Mouse (Mus musculus): ENCODE data around the gene Gse1.

DNA sequence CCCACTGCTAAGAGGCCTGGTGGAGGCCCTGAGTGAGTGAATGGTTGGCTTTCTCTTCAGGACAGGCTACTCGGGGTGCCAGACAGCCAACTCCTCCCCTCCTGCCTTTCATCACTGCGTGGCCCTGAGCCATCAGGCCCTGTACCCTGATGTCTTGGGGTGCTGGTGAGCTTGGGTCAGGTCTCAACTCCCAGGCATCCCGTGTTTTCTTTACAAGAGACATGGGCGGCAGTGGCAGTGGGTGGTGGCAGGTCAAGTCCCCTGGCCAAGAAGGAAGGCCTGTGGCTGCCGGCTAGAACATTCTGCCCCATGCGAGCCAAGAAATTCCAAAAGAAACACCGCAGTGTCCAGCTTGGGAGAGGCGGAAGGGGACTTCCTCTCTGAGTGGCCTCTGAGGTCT is 41.8 kb upstream of the Gse1 start:
- TF ChIP-seq CTCF (IDR thresholded peaks at IDR 0.05 in 2 of 3, conservative IDR thresholded peaks at IDR 0.05 in 1 of 3; ENCODE audit: control insufficient read depth in 1 of 3, insufficient read depth in 1 of 3, low read depth in 2 of 3, low read length in 3 of 3, poor library complexity in 1 of 3, severe bottlenecking in 1 of 3), result no peak
- TF ChIP-seq SIN3A (IDR thresholded peaks at IDR 0.05; ENCODE audit: low read length), result no peak
- TF ChIP-seq ZNF384 (IDR thresholded peaks at IDR 0.05; ENCODE audit: low read depth, low read length), result no peak
- no peak for TF ChIP-seq ELF1 (IDR thresholded peaks at IDR 0.05; ENCODE audit: low read depth, low read length)
- TF ChIP-seq ZMIZ1 (IDR thresholded peaks at IDR 0.05; ENCODE audit: low read depth, low read length), result no peak
- no peak for TF ChIP-seq POLR2A (IDR thresholded peaks at IDR 0.05; ENCODE audit: control insufficient read depth in 1 of 2, insufficient read depth in 1 of 2, low read depth in 1 of 2, low read length in 2 of 2, poor library complexity in 1 of 2)
- no peak for TF ChIP-seq TBP (IDR thresholded peaks at IDR 0.05; ENCODE audit: low read depth, low read length)
- no peak for TF ChIP-seq GABPA (IDR thresholded peaks at IDR 0.05; ENCODE audit: low read depth, low read length)
- no peak for TF ChIP-seq TCF12 (IDR thresholded peaks at IDR 0.05; ENCODE audit: low read depth, low read length)
- no peak for TF ChIP-seq RCOR1 (IDR thresholded peaks at IDR 0.05; ENCODE audit: low read depth, low read length)
- no peak for TF ChIP-seq GATA1 (IDR thresholded peaks at IDR 0.05; ENCODE audit: low read depth, low read length)
- no peak for TF ChIP-seq EP300 (IDR thresholded peaks at IDR 0.05; ENCODE audit: low read depth in 1 of 2, low read length in 2 of 2)
- no peak for TF ChIP-seq ZC3H11A (IDR thresholded peaks at IDR 0.05; ENCODE audit: low read depth, low read length)
- TF ChIP-seq MAX (IDR thresholded peaks at IDR 0.05; ENCODE audit: low read length), result no peak

Measured in MEL (cell line).